Comparison of ENCODE assay signal across 31 mouse cellular contexts in the genomic region with DNA sequence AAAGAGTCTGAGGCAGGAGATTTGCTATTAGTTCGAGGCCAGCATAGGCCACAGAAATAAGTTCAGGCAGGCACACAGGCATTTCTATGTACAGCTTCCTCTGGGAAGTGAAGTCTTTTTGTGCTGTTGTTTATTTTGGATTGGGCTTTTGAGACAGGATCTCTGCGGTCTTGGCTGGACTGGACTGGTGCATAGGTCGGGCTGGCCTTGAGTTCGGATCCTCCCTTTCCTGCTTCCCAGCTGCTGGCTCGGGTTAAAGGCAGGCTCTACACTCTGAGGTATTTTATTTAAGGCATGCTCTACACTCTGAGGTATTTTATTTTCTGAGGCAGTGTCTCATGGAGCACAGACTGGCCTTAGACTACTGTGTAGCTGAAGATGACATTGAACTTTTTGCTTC. TPM values are rescaled to one million over a fixed set of nuclear protein-coding genes. Genes with fewer than 3 reads are reported as not detected.
DNase-seq lines count a peak whose midpoint lies in the region; ATAC-seq lines count a peak whose summit lies in the region.
"Had no signal": no experiment of that assay in that cellular context is flagged by ENCODE, and none has a peak within 500 bp of the region (broad histone marks: within the 10 kb centered on the region; RNA-seq: fewer than 3 reads in every experiment).

No protein-coding gene starts in this region.

- H3K9ac ChIP-seq in heart, embryonic 15.5 days: no peak overlapping the region
- H3K9ac ChIP-seq: heart, embryonic 12.5 days; hindbrain, embryonic 13.5 days; liver, embryonic 15.5 days; lung, embryonic 15.5 days; neural tube, embryonic 12.5 days had no signal

- H3K4me3 ChIP-seq in heart, embryonic 15.5 days: no peak overlapping the region
- H3K4me3 ChIP-seq: erythroblast, embryonic 14.5 days; gastrocnemius, adult 2 months; heart, embryonic 12.5 days; hindbrain, embryonic 13.5 days; liver, embryonic 15.5 days; lung, embryonic 15.5 days; neural tube, embryonic 12.5 days had no signal

- peak; percentile 54 to 66 for DNase-seq in adrenal gland, adult (ENCODE audit: inconsistent age in 2 of 2, low spot score in 1 of 2)
- no peak for DNase-seq in adrenal gland, postnatal 4 days (ENCODE audit: low spot score in 2 of 2)
- DNase-seq in heart, adult 9 months (ENCODE audit: low spot score in 2 of 2): no peak
- DNase-seq in kidney, postnatal 14 days: peak; percentile 40
- DNase-seq in kidney, adult 9 months: no peak
- peak; percentile 51 for DNase-seq in adrenal gland, postnatal 14 days
- DNase-seq in natural killer cell, adult 2 months (ENCODE audit: low spot score in 2 of 2): no peak
- DNase-seq: cerebellum, adult 2 months; cerebellum, postnatal 14 days; gastrocnemius, adult 2 months; heart, postnatal 36 days; liver; thymus, adult 2 months; thymus, postnatal 36 days had no signal

- H3K4me2 ChIP-seq in heart, embryonic 15.5 days: no peak overlapping the region
- H3K4me2 ChIP-seq: heart, embryonic 12.5 days; hindbrain, embryonic 13.5 days; liver, embryonic 15.5 days; lung, embryonic 15.5 days; midbrain, embryonic 11.5 days; neural tube, embryonic 12.5 days had no signal

- H3K27me3 ChIP-seq in heart, embryonic 15.5 days: no peaks in the 10 kb centered on the region
- H3K27me3 ChIP-seq: CH12.LX; heart, embryonic 12.5 days; hindbrain, embryonic 13.5 days; liver, embryonic 15.5 days; lung, embryonic 15.5 days; neural tube, embryonic 12.5 days had no signal

- H3K9me3 ChIP-seq in heart, embryonic 15.5 days (replicated peaks): no peaks in the 10 kb centered on the region
- H3K9me3 ChIP-seq: heart, embryonic 12.5 days; hindbrain, embryonic 13.5 days; liver, embryonic 15.5 days; lung, embryonic 15.5 days; neural tube, embryonic 12.5 days had no signal

- peaks cover 23% of the 10 kb centered on the region for H3K36me3 ChIP-seq in heart, embryonic 15.5 days

- no peaks in the 10 kb centered on the region for H3K4me1 ChIP-seq in heart, embryonic 15.5 days (replicated peaks)
- H3K4me1 ChIP-seq: hindbrain, embryonic 13.5 days; liver, embryonic 15.5 days; lung, embryonic 15.5 days; neural tube, embryonic 12.5 days had no signal

- no peak overlapping the region for H3K27ac ChIP-seq in heart, embryonic 15.5 days
- H3K27ac ChIP-seq: gastrocnemius, adult 2 months; hindbrain, embryonic 13.5 days; kidney, postnatal 0 days; liver, embryonic 15.5 days; lung, embryonic 15.5 days; neural tube, embryonic 12.5 days had no signal

- ATAC-seq in heart, embryonic 15.5 days (replicated peaks; ENCODE audit: insufficient number of reproducible peaks, insufficient read depth, low FRiP score, low read depth): 0 out of 2 replicates have a peak, but pooled peaks have one; percentile 18
- ATAC-seq: forebrain, embryonic 16.5 days; intestine, embryonic 16.5 days; midbrain, embryonic 16.5 days had no signal

- WGBS in heart, embryonic 15.5 days: 71% methylated on average over 5 of the region's 5 CpGs

RNA-seq across cellular contexts. Expression of gene Gnb1, which starts 34.6 kb away (rescaled TPM):
- 100 to 1,000 TPM; 441 to 466 TPM for total RNA-seq in adrenal gland, postnatal 4 days (2021)
- 308 and 345 TPM in 2 replicates for polyA plus RNA-seq in heart, embryonic 15.5 days (2015; fragmentation: Nextera tagmentation; extraction: Ambion mirVana)
- total RNA-seq in adrenal gland, postnatal 14 days (2021): 389 and 418 TPM in 2 replicates

RNA-seq across cellular contexts. Expression of gene Nadk, which starts 36.4 kb away (rescaled TPM):
- 100 to 1,000 TPM; 147 to 160 TPM for total RNA-seq in adrenal gland, postnatal 4 days (2021)
- polyA plus RNA-seq in heart, embryonic 15.5 days (2015; fragmentation: Nextera tagmentation; extraction: Ambion mirVana): 40.9 and 55.3 TPM in 2 replicates
- total RNA-seq in adrenal gland, postnatal 14 days (2021): 206 and 214 TPM in 2 replicates

RNA-seq across cellular contexts. Expression of gene Tmem52, which starts 56.8 kb away (rescaled TPM):
- total RNA-seq in adrenal gland, postnatal 4 days (2021): 10 to 100 TPM in 1 of 2 experiments, 1 to 10 TPM in 1; 7.4 to 14.4 TPM
- polyA plus RNA-seq in heart, embryonic 15.5 days (2015; fragmentation: Nextera tagmentation; extraction: Ambion mirVana): not detected in 2 replicates
- 11.4 and 14.8 TPM in 2 replicates for total RNA-seq in adrenal gland, postnatal 14 days (2021)
- total RNA-seq: megakaryocyte, adult 5-6 weeks had no signal
- polyA plus RNA-seq: C2C12; erythroblast, embryonic 14.5 days; forebrain, embryonic 11.5 days; forebrain, embryonic 16.5 days; heart, embryonic 12.5 days; hindbrain, embryonic 13.5 days; limb, embryonic 11.5 days; midbrain, embryonic 11.5 days; midbrain, embryonic 16.5 days; neural tube, embryonic 12.5 days had no signal

Comparison
In these comparisons a context has a peak if more than half of its experiments do, and no peak if none do; other contexts are left out.
1. DNase-seq: peak in adrenal gland, adult (2 of 2), kidney, postnatal 14 days (single experiment) and adrenal gland, postnatal 14 days (single experiment); none in adrenal gland, postnatal 4 days (0 of 2), heart, adult 9 months (0 of 2), kidney, adult 9 months (single experiment) and natural killer cell, adult 2 months (0 of 2).